Mouse (Mus musculus) gastrocnemius, postnatal 10 days (tissue): ENCODE measurements at regions not wholly inside any gene's neighbourhood (a gene's known extent, or its start where the extent isn't known, plus 50 kb on each side); places are given as distances from the start of the nearest gene placed in this dataset.

ENCODE experiments used
- DNase-seq: peaks from one replicate; pipeline ENCODE4 v3.0.0; 2021; ENCODE audit warnings: mixed read lengths

DNA sequence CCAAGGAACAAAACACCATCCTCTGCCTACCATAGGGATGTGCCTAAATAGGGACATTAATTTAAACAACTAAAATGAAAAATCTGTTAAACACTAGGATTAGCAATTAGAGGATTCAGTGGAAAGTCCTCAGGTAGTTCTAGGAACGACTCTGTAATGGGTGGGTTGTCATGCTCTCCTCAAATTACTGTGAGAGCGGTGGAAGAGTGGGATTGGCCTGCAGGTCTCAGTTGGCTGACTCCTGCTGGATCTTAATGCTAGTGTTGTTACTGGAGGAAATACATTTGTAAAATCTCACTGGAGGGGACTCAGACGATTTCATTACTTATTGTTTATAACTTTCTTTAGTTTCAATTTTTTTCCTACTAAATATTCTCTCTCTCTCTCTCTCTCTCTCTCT is 525.6 kb upstream of the 4930452B06Rik start:
- no peak for DNase-seq

DNA sequence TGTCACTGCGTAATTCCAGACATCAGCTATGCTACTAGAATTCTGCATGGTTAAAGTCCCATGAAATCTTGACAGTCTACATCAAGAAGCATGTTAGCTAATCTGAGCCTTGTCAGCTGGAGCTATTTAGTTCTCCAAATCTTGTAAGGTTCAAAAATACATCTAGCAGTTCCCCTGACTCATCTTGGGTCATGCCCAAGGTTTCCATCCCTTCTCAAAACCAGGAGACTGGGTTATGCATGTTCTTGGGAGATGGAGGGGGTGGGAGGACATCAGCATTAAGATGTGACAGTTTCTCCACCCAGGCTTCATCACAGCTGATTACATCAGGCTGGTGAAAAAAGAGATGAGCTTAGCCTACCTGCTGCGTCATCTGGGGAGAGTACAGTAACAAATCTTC is 495.3 kb upstream of the 4930452B06Rik start:
- no peak for DNase-seq

DNA sequence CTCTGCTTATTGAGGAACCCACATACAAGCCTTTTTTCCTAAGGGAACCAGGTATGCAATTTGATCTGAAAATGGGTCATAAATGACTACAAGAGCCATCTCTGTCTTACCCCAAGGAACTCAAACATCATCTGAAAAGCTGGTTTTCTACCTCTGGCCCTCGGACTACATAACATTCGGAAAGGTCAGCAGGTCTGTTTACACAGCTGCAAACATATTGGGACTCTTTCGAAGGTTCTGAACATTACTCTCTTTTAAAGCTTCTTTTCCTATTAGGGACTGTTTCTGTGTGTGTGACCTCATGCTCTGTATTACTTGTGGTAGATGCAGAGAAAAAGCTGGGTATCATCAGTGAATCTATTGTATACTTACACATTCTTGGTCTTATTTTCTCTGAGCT is 491.9 kb upstream of the 4930452B06Rik start:
- DNase-seq, result no peak

DNA sequence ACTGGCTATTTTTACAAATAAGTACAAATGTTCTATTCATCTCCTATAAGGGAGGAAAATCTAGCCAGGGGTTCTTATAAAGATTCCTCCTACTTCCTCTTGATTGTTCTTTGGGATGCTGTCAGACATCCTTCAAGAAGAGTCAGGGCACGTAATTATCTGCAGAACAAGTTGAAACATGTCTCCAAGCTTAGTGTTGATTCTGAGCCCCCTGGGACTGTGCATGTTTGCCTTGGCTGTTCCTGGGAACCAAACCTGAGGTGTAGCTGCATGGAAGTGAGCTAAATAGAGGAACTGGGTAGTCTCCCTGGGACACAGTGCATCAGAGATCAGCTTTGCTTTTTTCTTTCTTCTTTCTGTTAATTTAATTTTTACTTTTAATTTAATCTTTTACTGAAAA is 484.8 kb upstream of the 4930452B06Rik start:
- DNase-seq, result no peak

DNA sequence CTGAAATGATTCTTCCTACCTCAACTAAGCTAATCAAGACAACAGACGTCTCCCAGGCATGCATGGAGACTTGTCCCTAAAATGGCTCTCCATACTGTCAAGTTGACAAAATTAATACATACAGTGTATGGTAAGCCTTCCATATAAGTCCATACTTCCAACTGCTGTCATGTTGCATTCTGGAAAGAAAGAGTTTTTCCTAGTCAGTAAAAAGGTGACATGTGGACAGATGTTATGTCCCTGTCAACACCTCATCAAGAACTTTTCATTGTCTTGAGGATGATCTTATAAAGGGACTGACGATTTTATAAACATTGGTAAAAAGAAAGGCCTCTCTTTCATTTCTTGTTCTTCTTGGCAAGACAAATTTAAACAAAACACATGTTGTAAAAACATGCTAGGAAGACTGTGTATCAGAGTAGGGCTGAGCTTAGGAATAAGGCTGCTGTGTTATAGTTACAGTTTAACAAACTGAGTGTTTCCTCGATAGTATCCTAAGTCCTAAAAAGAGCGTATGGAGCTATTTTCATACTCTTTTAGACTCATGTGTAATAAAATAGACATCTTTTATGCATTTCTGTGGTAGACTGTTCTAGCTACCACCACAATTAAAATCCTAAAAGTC is 480.7 kb upstream of the 4930452B06Rik start:
- DNase-seq, result no peak

DNA sequence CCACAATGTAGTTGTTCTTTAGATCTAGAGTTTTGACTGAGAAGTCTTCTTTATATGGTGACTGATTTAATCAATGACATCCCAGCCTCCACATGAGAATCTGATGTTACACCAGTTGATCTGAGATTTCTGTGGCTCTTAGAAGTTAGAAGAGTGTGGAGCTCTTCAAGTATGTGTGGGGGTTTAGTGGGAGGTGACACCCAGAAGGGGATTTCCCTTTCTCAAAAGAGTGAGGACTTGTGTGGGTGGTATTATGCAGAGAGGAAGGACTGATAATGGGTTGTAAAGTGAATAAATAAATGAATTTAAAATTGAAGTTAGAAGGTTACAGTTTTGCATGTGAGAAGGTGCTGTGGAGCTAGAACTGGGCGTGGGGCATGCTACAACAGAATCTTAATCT is 439.7 kb upstream of the 4930452B06Rik start:
- DNase-seq, result no peak

DNA sequence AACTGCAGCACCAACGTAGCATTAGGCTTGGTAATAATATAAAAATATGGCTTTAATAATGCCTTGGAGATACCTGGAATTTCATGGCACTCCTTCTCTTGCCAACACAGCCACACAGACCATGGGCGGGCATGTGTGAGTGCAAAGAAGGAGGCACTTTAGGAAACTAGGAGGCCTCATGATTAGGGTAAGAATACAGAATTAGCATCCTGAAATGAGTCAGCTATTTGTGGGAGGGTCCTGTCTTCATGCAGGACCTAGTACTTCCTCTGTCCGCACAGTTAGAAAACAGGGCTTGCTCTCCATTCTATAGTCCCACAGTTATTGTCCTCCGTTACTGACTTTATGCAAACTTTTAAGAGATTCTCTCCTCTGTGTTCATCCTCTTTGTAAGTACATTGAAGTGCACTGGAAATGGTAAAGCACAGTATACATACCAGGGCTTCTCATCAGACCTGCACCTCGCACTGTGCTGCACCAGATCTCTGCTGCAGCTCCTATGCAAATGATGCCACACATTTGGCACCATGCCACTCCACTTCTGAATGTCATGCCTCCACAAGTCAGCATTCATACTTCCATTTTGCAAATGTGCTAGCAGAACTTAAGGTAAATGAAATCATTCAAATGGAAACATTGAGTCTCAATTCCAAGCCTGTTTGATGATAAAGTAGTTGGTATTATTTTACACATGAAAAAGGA is 423.7 kb upstream of the 4930452B06Rik start:
- peak; percentile 6 for DNase-seq

DNA sequence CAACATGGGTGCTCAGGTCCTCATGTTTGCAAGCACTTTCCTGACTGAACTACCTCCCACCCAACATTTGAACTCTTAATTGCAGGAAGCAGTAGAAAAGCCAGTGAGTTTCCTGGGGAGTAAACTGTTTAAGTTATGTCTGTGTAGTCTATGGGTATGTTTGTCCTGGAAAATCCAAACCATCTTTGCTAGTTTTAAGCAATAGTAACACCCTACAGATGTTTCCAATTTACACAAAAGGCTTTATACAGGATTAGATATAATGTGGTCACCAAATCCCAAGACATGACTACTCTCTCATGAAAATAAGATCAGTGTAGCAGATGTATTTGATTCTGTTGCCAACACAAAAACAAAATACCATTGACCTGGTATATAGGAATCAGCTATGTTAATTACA is 421.1 kb upstream of the 4930452B06Rik start:
- DNase-seq, result no peak

DNA sequence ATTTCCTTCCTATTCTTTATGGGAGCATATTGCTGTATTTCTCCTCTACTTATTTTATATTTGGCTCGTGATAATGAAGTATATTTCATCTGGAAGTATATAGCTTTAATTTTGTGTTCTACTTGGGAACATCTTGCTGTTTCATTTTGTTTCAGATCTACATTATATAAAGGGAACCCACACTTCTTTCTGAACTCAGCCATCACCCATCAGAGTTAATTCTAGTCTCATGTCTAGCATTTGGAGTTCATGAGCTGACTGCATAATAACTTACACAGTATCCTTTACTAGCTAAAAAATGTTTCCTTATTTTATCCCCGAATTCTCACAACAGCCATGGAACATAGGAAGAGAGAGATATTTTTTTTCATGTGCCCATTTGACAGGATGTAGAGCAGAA is 413.6 kb upstream of the 4930452B06Rik start:
- DNase-seq, result no peak

DNA sequence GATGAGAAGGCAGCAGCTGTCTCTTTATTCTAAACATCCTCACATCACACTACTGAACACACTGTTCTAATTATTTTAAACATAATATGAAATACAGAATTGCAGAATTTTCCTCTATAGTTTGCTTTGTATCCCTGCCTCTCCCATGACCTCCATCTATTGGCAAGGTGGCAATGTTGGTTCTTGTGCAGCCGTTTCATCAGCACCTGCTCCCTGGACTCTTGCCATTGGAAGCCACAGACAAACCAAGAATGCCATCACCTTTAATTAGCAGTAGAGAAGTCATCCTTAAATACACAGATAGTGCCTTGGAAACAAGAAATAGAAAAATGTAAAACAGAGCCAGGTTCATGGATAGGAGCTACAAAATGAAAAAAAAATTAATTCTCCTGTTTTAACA is 413.0 kb upstream of the 4930452B06Rik start:
- DNase-seq, result no peak

DNA sequence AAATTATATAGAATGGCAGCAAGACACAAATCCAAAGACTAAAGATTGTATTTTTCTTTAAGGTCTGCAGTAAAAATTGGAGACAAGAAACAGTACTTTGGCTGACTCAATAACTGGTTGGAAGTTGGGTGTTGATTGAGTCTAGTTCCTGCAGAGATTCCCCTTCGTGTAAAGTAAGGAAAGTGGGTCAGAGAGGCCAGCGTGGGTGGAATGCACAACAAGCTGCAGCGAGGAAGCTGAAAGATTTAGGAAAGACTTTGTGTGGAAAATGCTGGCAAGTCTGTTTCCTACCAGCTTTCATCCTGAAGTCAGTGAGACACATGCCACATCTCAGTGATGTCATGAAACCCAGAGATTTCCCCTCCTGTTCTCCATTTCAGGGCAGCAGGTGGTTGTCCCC is 405.1 kb upstream of the 4930452B06Rik start:
- no peak for DNase-seq

DNA sequence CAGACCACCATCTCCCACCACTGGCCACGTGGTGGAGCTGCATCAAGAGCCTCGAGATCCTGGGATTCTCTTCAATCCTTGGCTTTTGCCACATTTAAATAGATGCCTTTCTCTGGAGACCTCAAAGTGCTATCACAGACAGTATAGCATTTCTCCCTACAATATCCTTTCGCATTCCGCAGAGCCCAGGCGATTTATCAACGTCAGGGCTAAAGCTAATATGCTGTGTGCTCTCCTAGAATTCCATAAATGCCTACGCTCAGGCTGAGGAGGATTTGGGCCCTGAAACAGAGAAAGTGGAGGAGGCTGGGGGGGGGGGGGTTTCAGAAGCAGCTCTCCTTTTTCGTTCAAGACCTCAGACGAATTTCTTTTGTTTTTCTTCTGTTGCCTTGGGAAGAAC is 394.0 kb upstream of the 4930452B06Rik start:
- no peak for DNase-seq

DNA sequence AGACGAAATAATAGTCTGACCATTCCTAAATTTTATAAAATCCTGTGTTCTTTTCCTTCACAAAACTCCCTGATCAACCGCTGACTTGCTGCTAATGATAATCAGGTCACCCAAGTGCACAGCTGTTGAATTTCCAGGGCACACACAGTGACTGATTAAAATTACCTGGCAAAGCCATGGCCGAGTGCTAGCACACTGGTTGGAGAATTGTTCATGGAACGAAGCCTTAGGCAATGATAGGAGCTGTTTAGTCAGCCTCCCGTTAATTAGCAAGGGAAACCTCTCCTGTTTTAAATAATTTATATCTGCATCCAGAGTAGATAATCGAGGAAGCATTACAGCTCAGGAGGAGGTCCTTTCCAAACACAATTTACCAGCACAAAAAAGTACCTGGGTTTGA is 362.8 kb upstream of the 4930452B06Rik start:
- no peak for DNase-seq

DNA sequence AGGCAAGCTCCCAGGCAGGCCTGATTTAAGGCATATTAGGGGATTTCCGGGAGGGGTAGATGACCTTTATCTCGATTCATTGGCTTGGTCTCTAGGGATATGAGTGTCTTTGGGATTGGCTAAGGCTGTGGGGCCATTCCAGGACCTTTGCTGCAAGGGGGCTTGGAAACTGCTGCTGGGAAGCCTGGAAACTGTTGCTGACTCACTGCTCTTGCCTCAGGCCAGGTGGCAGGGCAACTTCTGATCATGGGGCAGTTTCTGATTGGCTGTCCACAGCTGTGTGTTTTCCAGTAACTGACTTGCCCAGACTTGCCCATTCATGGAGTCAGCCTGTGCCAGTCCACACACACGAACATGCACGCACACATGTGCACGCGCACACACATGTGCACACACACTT is 349.8 kb upstream of the 4930452B06Rik start:
- no peak for DNase-seq

DNA sequence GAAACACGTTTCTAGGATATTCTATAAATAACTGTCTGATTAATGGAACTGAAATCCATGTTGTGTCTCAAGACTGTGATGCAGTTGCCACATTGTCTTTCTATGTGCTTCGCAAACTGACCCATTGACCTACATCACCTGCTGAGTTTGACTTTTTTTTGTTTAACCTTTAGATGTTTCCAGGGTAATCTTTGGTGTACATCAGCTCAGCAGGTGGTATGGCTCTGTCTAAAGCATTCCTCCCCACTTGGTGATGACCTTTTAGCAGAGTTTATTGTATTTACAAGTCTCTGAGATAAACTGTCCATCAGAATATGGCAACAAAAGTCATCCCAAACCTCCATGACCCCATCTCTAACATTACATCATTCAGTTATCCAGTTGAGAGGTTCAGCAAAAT is 337.0 kb upstream of the 4930452B06Rik start:
- DNase-seq, result no peak

DNA sequence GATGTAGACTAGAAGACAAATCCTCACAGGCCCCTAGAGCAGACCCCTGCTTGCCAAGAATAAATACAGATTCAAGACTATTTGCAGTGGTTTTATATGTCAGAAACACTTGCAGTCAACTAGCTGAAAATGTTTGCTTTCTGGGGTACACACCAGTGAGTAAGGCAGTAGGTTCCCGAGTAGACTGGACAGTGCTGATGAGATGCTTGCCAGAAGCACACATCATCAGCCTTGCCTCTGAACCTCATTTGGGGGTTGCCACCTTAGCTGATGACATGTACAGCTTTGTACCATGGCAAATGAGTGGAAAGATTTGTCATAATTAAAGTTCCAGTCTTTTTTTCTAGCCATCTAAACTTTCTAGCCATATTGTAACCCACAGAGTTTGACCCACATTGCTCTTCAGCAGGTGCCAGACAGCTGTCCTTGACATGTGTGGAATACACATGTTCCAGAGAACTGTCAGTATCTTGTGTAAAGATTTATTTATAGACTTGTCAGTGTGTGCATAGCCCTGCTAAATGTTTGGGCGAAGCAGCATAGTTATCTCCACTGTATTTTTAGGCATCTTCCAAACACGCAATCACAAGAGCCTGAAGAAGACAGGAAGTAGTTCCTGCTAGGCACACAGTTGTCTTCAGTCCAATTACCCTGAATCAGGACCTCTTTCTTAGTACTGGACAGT is 334.5 kb upstream of the 4930452B06Rik start:
- no peak for DNase-seq

DNA sequence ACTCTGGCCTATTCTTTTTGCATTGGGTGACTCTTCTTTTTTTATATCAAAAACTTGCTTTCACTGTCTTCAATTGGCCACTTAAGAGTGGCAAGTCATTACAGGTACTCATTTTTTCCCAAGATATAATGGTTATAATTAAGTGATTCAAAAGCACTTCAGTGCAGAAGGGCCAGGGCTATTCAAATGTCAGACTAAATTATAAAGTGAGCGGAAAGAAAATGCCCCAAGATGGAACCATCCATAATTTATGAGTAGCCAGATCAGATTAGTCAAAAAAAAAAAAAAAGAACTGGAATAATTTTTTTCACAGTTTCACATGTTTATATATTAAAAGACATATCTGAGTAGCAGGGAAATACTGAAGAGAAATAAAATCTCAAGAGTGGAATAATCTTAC is 333.8 kb upstream of the 4930452B06Rik start:
- no peak for DNase-seq

DNA sequence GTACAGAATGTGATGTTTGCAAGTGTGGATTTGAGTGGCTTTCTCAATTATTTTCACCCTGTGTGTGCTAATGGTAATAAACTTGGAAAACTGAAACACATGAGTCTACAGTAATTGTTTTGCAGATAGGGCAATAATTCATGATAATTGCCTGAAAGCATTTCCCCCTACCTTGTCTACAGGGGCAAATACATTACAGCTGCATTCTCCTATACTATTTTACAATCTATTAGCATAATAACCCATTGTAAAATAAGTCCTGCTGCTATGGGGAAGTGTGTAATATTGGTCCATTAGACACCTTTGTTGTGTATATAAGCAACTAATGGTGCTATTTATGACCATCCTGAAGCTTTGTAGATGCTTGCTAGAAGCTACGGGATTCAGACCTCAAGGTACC is 327.4 kb upstream of the 4930452B06Rik start:
- no peak for DNase-seq

DNA sequence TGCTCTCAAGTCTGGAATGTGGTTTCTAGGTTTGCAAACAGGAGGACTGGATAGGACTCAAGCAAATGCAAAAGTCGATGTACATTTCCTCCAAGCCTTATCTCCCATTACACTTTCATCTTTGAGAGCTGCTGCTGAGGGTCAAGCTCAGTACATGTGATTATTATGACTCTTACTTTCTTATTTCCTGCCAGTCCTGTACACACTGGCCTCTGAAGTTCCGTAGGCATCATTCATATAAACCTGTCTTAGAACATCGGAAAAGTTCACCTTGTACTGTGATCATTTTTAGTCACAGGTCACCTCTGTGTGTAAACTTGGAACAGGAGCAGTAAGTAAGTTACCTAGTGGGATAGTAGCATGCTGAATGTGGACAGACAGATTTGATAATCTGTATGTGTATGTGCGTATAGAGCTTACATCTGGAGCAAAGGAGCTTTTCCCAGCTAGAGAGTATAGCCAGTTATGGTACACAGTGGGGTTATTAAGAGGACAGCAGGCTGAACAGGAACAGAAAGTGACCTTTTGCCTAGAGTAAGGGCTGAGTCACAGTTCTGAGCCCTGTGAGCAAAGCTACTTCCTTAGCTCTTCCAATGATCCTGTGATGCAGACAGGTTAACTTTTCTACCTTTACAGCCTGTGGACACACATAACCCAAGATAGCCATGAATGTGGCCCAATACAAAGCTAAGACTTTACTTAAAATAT is 319.2 kb upstream of the 4930452B06Rik start:
- DNase-seq, result no peak

DNA sequence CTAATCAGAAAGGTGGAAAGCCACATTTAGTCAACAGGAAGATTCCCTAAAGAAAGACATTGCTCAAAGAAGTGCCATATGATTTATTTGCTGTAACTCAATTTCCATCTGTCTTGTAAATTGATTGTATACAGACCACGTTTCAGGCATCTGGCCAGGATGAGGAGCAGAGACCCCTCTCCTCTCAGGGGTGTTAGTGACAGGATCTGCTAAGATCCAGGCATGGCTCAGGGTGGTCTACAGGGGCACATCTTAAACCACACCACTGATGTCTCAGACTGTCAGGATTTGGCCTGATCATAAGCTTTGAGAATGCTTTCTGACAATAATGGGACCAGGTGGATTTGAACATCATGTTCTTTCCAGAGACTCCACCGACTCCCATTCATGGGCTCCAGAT is 295.5 kb upstream of the 4930452B06Rik start:
- DNase-seq, result no peak

DNA sequence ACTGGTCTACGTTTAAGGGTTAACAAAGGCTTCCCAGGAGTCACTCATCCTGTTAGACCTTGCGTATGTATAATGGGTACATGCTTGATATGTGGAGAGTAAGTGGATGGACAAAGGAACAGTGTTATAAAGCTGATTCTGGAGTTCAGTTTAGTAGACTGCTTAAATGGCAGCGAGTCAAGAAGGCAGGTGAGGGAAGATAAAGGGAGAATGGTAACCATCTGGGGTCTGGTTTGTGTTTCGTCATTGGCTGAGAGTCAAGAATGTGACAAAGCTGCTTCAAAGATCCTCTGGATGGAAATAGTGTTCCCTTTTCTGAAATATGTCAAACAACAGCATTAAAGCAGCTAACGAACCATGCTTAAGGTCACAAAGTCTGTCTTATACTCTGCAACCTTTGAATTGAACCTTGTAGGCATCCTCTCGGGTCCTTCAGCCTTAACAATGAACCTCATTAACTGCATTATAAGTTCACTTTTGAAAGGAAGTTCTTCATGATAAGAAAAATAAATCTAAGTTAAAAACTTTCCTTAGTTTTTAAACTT is 286.9 kb upstream of the 4930452B06Rik start:
- DNase-seq, result no peak

DNA sequence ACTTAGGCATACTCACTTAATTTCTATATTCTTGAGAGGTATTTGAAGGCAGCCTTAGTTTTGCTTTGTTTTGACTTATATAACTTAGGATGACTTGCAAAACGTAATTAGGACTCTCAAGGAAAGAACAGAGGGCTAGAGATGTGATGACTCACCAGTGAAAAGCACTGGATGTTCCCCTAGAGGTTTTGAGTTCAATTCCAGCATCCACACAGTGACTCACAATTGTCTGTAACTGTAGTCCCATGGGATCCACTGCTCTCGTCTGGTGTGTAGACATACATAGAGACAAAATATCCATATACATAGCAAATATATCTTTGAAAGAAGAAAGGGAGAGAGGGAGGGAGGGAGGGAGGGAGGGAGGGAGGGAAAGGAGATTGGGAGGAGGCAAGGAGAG is 282.7 kb upstream of the 4930452B06Rik start:
- DNase-seq, result no peak
